Comparison of ENCODE assay signal across 8 mouse cellular contexts in genomic region chr13:12464844-12465243, GRCm38 (mm10). TPM values are rescaled to one million over a fixed set of nuclear protein-coding genes. Genes with fewer than 3 reads are reported as not detected.
DNase-seq lines count a peak whose midpoint lies in the region; ATAC-seq and TF ChIP-seq lines count a peak whose summit lies in the region.

Gene Lgals8 (minus strand): TSS chr13:12464944.

- H3K79me2 ChIP-seq in C2C12 (ENCODE audit: control insufficient read depth, insufficient read depth): peaks cover 4% of the 10 kb centered on the region

- H3K9ac ChIP-seq in forebrain, embryonic 15.5 days (replicated peaks): no peak within 1 kb of the TSS
- H3K9ac ChIP-seq in hindbrain, embryonic 12.5 days: no peak within 1 kb of the TSS
- no peak within 1 kb of the TSS for H3K9ac ChIP-seq in liver, embryonic 13.5 days

- TF ChIP-seq CTCF in cerebellum, adult 2 months (IDR thresholded peaks at IDR 0.05; ENCODE audit: borderline replicate concordance, insufficient read depth, low read depth, low read length): no peak
- TF ChIP-seq CTCF in C2C12 (IDR thresholded peaks at IDR 0.05; ENCODE audit: control insufficient read depth, insufficient read depth, insufficient read length): no peak

- H3K4me3 ChIP-seq in cerebellum, adult 2 months (replicated peaks; ENCODE audit: insufficient read depth, low read depth, low read length): no peak within 1 kb of the TSS
- no peak within 1 kb of the TSS for H3K4me3 ChIP-seq in C2C12 (ENCODE audit: insufficient read depth, poor library complexity, severe bottlenecking)
- H3K4me3 ChIP-seq in forebrain, embryonic 15.5 days: no peak within 1 kb of the TSS
- H3K4me3 ChIP-seq in hindbrain, embryonic 12.5 days: no peak within 1 kb of the TSS
- no peak within 1 kb of the TSS for H3K4me3 ChIP-seq in liver, embryonic 13.5 days (replicated peaks)

- TF ChIP-seq POLR2A in cerebellum, adult 2 months (IDR thresholded peaks at IDR 0.05; ENCODE audit: borderline replicate concordance, insufficient read depth, low read length): no peak

- no peak for DNase-seq in cerebellum, adult 2 months
- no peak for DNase-seq in cerebellum, postnatal 36 days
- DNase-seq in liver, embryonic 13.5 days: no peak
- no peak for DNase-seq in adipocyte (ENCODE audit: low spot score)
- DNase-seq in urinary bladder, postnatal 14 days (ENCODE audit: low spot score): no peak

- H3K27ac ChIP-seq in cerebellum, adult 2 months (ENCODE audit: insufficient read depth, low read length): no peak within 1 kb of the TSS
- no peak within 1 kb of the TSS for H3K27ac ChIP-seq in forebrain, embryonic 15.5 days (replicated peaks)
- H3K27ac ChIP-seq in hindbrain, embryonic 12.5 days: no peak within 1 kb of the TSS
- H3K27ac ChIP-seq in liver, embryonic 13.5 days: no peak within 1 kb of the TSS

- H3K4me2 ChIP-seq in forebrain, embryonic 15.5 days (replicated peaks): no peak within 1 kb of the TSS
- no peak within 1 kb of the TSS for H3K4me2 ChIP-seq in hindbrain, embryonic 12.5 days (replicated peaks)
- H3K4me2 ChIP-seq in liver, embryonic 13.5 days: no peak within 1 kb of the TSS

- H3K4me1 ChIP-seq in cerebellum, adult 2 months (ENCODE audit: control insufficient read depth, insufficient read depth, low read length): no peaks in the 10 kb centered on the region
- H3K4me1 ChIP-seq in forebrain, embryonic 15.5 days: peaks cover 11% of the 10 kb centered on the region; the same call in 1 of the 2 replicates
- 0 out of 2 replicates have a peak, but pooled peaks cover 4% of the 10 kb centered on the region for H3K4me1 ChIP-seq in hindbrain, embryonic 12.5 days
- H3K4me1 ChIP-seq in liver, embryonic 13.5 days (replicated peaks): peaks cover 31% of the 10 kb centered on the region

- peaks cover under 1% of the 10 kb centered on the region for H3K79me3 ChIP-seq in C2C12 (ENCODE audit: low read depth)

- no peaks in the 10 kb centered on the region for H3K27me3 ChIP-seq in cerebellum, adult 2 months (ENCODE audit: control insufficient read depth, insufficient read depth, low read length)
- H3K27me3 ChIP-seq in C2C12 (ENCODE audit: control insufficient read depth, insufficient read depth, insufficient read length): no peaks in the 10 kb centered on the region
- no peaks in the 10 kb centered on the region for H3K27me3 ChIP-seq in forebrain, embryonic 15.5 days
- H3K27me3 ChIP-seq in hindbrain, embryonic 12.5 days: no peaks in the 10 kb centered on the region
- H3K27me3 ChIP-seq in liver, embryonic 13.5 days: no peaks in the 10 kb centered on the region

- H3K9me3 ChIP-seq in forebrain, embryonic 15.5 days: no peaks in the 10 kb centered on the region
- no peaks in the 10 kb centered on the region for H3K9me3 ChIP-seq in hindbrain, embryonic 12.5 days (replicated peaks)
- no peaks in the 10 kb centered on the region for H3K9me3 ChIP-seq in liver, embryonic 13.5 days (replicated peaks)

- 72% methylated on average over 1 of the region's 1 CpGs for WGBS in cerebellum, adult 2 months
- 88% methylated on average over 1 of the region's 1 CpGs for WGBS in forebrain, embryonic 15.5 days
- 86% methylated on average over 1 of the region's 1 CpGs for WGBS in hindbrain, embryonic 12.5 days
- WGBS in liver, embryonic 13.5 days (ENCODE audit: insufficient replicate concordance): 66% methylated on average over 1 of the region's 1 CpGs

- ATAC-seq in forebrain, embryonic 15.5 days (replicated peaks): no peak
- no peak for ATAC-seq in hindbrain, embryonic 12.5 days (ENCODE audit: low FRiP score)
- no peak for ATAC-seq in liver, embryonic 13.5 days (ENCODE audit: low read depth)

- H3K36me3 ChIP-seq in C2C12 (ENCODE audit: control insufficient read depth, insufficient read depth): no peaks in the 10 kb centered on the region
- no peaks in the 10 kb centered on the region for H3K36me3 ChIP-seq in forebrain, embryonic 15.5 days
- no peaks in the 10 kb centered on the region for H3K36me3 ChIP-seq in hindbrain, embryonic 12.5 days
- H3K36me3 ChIP-seq in liver, embryonic 13.5 days: no peaks in the 10 kb centered on the region

- no peak within 1 kb of the TSS for H3ac ChIP-seq in C2C12 (ENCODE audit: control insufficient read depth, insufficient read length, low read depth)

TF ChIP-seq in C2C12, 6 proteins besides CTCF, POLR2A, EP300 and RAD21:
- TF ChIP-seq USF1 (IDR thresholded peaks at IDR 0.05; ENCODE audit: low read depth): no peak
- no peak for TF ChIP-seq MYOD1 (IDR thresholded peaks at IDR 0.05; ENCODE audit: control insufficient read depth, insufficient read length, low read depth)
- TF ChIP-seq MYOG (IDR thresholded peaks at IDR 0.05; ENCODE audit: control insufficient read depth, extremely low read depth, insufficient read length): no peak
- TF ChIP-seq CEBPB (IDR thresholded peaks at IDR 0.05; ENCODE audit: low read depth): no peak
- no peak for TF ChIP-seq FOSL1 (IDR thresholded peaks at IDR 0.05; ENCODE audit: insufficient read depth, low read length, poor library complexity, severe bottlenecking)
- TF ChIP-seq MAX (IDR thresholded peaks at IDR 0.05): no peak

RNA-seq across cellular contexts. Expression of gene Lgals8, which starts in this region (rescaled TPM):
- 60.3 and 60.5 TPM in 2 replicates for polyA plus RNA-seq in cerebellum, adult 2 months (2012; rRNA removed)
- 16.3 TPM for polyA plus RNA-seq in C2C12 (2012; fragmentation: generic; extraction: Trizol)
- polyA plus RNA-seq in forebrain, embryonic 15.5 days (2015; fragmentation: Nextera tagmentation; extraction: Ambion mirVana): 13.5 and 14.1 TPM in 2 replicates
- 14.5 and 17.2 TPM in 2 replicates for polyA plus RNA-seq in hindbrain, embryonic 12.5 days (2016; fragmentation: Nextera tagmentation; extraction: Ambion mirVana)
- polyA plus RNA-seq in liver, embryonic 13.5 days (2015; fragmentation: Nextera tagmentation; extraction: Ambion mirVana): 12.7 and 14.6 TPM in 2 replicates
